Mouse (Mus musculus) CH12.LX (cell line): ENCODE results near the gene Ccdc57. TPM values are rescaled to one million over a fixed set of nuclear protein-coding genes. Genes with fewer than 3 reads are reported as not detected.

Experiments
- DNase-seq: peaks from one replicate; pipeline ENCODE4 v3.0.0-alpha.2; 2013; ENCODE audit errors: extremely low read depth
- H3K27ac ChIP-seq: 2 replicates; pipeline ENCODE4 v1.5.1; 2012; ENCODE audit warnings: low read depth, mild to moderate bottlenecking, control low read depth, moderate library complexity; ENCODE audit not compliant: insufficient read depth
- H3K27me3 ChIP-seq: replicated peaks from 2 replicates; pipeline ENCODE3; 2012; ENCODE audit warnings: inconsistent platforms
- H3K36me3 ChIP-seq, 2 experiments: replicated peaks in 1 of 2; 2 replicates each; pipeline versions ENCODE3 to v1.6.1; 2012; ENCODE audit warnings: inconsistent platforms in 1 of 2, low read length in 1 of 2, mild to moderate bottlenecking in 1 of 2, mixed read lengths in 1 of 2, moderate library complexity in 1 of 2; ENCODE audit not compliant: control insufficient read depth in 1 of 2, insufficient read depth in 1 of 2
- H3K4me1 ChIP-seq, 2 experiments: 2 replicates each; pipeline ENCODE4 v1.6.1; 2012; ENCODE audit warnings: inconsistent platforms in 1 of 2, moderate library complexity in 1 of 2; ENCODE audit not compliant: insufficient read depth in 2 of 2, control insufficient read depth in 1 of 2
- H3K4me2 ChIP-seq: 2 replicates; pipeline ENCODE4 v1.6.1; 2012; ENCODE audit warnings: low read depth, mild to moderate bottlenecking, control low read depth; ENCODE audit not compliant: poor library complexity, insufficient read depth, severe bottlenecking
- H3K4me3 ChIP-seq, 3 experiments: fragments of 150-350 bp in 1 of 3; sonication (generic) in 1 of 3; replicated peaks in 1 of 3; 2 replicates each; pipeline versions ENCODE3 to v1.5.1; 2011 to 2012; ENCODE audit warnings: low read depth in 2 of 3, low read length in 2 of 3, mild to moderate bottlenecking in 2 of 3, moderate library complexity in 2 of 3, control low read depth in 1 of 3, improper control_type of control experiment in 1 of 3, inconsistent platforms in 1 of 3, mixed read lengths in 1 of 3; ENCODE audit not compliant: poor library complexity in 1 of 3
- H3K79me2 ChIP-seq: replicated peaks from 2 replicates; pipeline ENCODE4 v1.6.1; 2012; ENCODE audit warnings: mild to moderate bottlenecking, moderate library complexity; ENCODE audit not compliant: control insufficient read depth, poor library complexity, insufficient read depth, severe bottlenecking; ENCODE audit errors: extremely low read depth
- H3K9ac ChIP-seq: 2 replicates; pipeline ENCODE4 v1.6.1; 2012; ENCODE audit warnings: low read depth, mild to moderate bottlenecking, control low read depth, moderate library complexity; ENCODE audit not compliant: insufficient read depth
- H3K9me3 ChIP-seq: replicated peaks from 2 replicates; pipeline ENCODE3; 2012; ENCODE audit warnings: low read length, inconsistent platforms, mixed read lengths
- BHLHE40 ChIP-seq: IDR thresholded peaks from 2 replicates; pipeline ENCODE4 v1.6.1; 2011; ENCODE audit warnings: mild to moderate bottlenecking, low read depth, low read length, improper control_type of control experiment
- CHD2 ChIP-seq: IDR thresholded peaks from 2 replicates; pipeline ENCODE4 v1.6.1; 2011; ENCODE audit warnings: low read length, improper control_type of control experiment
- E2F4 ChIP-seq: IDR thresholded peaks from 2 replicates; pipeline ENCODE4 v1.6.1; 2011; ENCODE audit warnings: low read depth, low read length, improper control_type of control experiment; ENCODE audit not compliant: insufficient replicate concordance
- GABPA ChIP-seq: IDR thresholded peaks from 2 replicates; pipeline ENCODE4 v1.6.1; 2012; ENCODE audit warnings: low read depth, low read length, improper control_type of control experiment, inconsistent platforms; ENCODE audit not compliant: insufficient replicate concordance
- IRF4 ChIP-seq: IDR thresholded peaks from 2 replicates; pipeline ENCODE4 v1.6.1; 2014; ENCODE audit warnings: low read depth, mild to moderate bottlenecking, inconsistent platforms, low read length, improper control_type of control experiment
- JUN ChIP-seq: IDR thresholded peaks from 2 replicates; pipeline ENCODE4 v1.6.1; 2011; ENCODE audit warnings: low read depth, mild to moderate bottlenecking, low read length, improper control_type of control experiment, moderate library complexity; ENCODE audit not compliant: insufficient read depth
- MAZ ChIP-seq: IDR thresholded peaks from 2 replicates; pipeline ENCODE4 v1.6.1; 2012; ENCODE audit warnings: low read depth, mild to moderate bottlenecking, inconsistent platforms, low read length, improper control_type of control experiment, moderate library complexity
- MXI1 ChIP-seq: IDR thresholded peaks from 2 replicates; pipeline ENCODE4 v1.6.1; 2011; ENCODE audit warnings: mild to moderate bottlenecking, low read depth, low read length, improper control_type of control experiment
- NELFE ChIP-seq: IDR thresholded peaks from 2 replicates; pipeline ENCODE4 v1.6.1; 2011; ENCODE audit warnings: low read depth, low read length, improper control_type of control experiment
- PAX5 ChIP-seq: IDR thresholded peaks from 2 replicates; pipeline ENCODE4 v1.6.1; 2012; ENCODE audit warnings: low read length, inconsistent platforms, mixed read lengths
- POLR2AphosphoS2 ChIP-seq: IDR thresholded peaks from 2 replicates; pipeline ENCODE4 v1.6.1; 2011; ENCODE audit warnings: low read depth, low read length, improper control_type of control experiment
- TBP ChIP-seq: conservative IDR thresholded peaks from 2 replicates; pipeline ENCODE4 v1.6.1; 2011; ENCODE audit warnings: low read depth, low read length, improper control_type of control experiment
- TCF12 ChIP-seq: IDR thresholded peaks from 2 replicates; pipeline ENCODE4 v1.6.1; 2014; ENCODE audit warnings: low read depth, mild to moderate bottlenecking, inconsistent platforms, low read length, improper control_type of control experiment
- ZNF384 ChIP-seq: IDR thresholded peaks from 2 replicates; pipeline ENCODE4 v1.6.1; 2012; ENCODE audit warnings: low read depth, low read length, improper control_type of control experiment, inconsistent platforms
- dilution Hi-C: fragments of 300-500 bp; cut with MboI; formaldehyde crosslinking; loops from 2 replicates; pipeline ENCODE4 v1.14.3; 2020; ENCODE audit warnings: low sequenced_read_pairs; ENCODE audit not compliant: extremely low pct_unique_long_range_greater_than_20kb, extremely low pct_ligation_motif_present
- in situ Hi-C: fragments of 300-500 bp; cut with MboI; formaldehyde crosslinking; loops from 3 replicates; pipeline ENCODE4 v1.14.3; 2019; ENCODE audit warnings: low sequenced_read_pairs, low pct_ligation_motif_present, low pct_unique_long_range_greater_than_20kb, mixed read lengths
- polyA plus RNA-seq: library from polyadenylated mRNA; unstranded; fragments of >175 nt; gene quantifications from 2 replicates; pipeline ENCODE4 v1.2.1, GENCODE M21; 2012; ENCODE audit warnings: low read depth; ENCODE audit not compliant: insufficient read length
- total RNA-seq, 2 experiments: library from RNA; depleted of rRNA; stranded (reverse); fragments of 300-350 nt in 1 of 2; fragments of >200 nt in 1 of 2; gene quantifications; 2 replicates each; pipeline ENCODE4 v1.2.3; 2012 to 2014

The Ccdc57 gene
- total and polyA plus RNA-seq, 3 experiments, result 2.3 to 6.0 (median 5.4) TPM

- no peaks in the 10 kb centered on the region for H3K27me3 ChIP-seq
- no peak overlapping the region for H3K4me3 ChIP-seq
- no peak for DNase-seq
- H3K36me3 ChIP-seq, result peaks cover 0 to 14% of the 10 kb centered on the region in 2 experiments
- in situ Hi-C loops (no loop called here), dilution Hi-C loops (no loop called here)
- no peaks in the 10 kb centered on the region for H3K79me2 ChIP-seq
- no peak for TF ChIP-seq ZNF384
- TF ChIP-seq PAX5, result no peak
- no peak overlapping the region for H3K9ac ChIP-seq
- H3K4me1 ChIP-seq, result peaks cover 16 to 29% of the 10 kb centered on the region in 2 experiments
- no peaks in the 10 kb centered on the region for H3K9me3 ChIP-seq
- no peak overlapping the region for H3K4me2 ChIP-seq
- H3K27ac ChIP-seq, result no peak overlapping the region
Observed at GRCm38 (mm10) chr11:120829757-120830532, 102.7 kb downstream of the Ccdc57 start.

GRCm38 (mm10) chr11:120828416-120828815 lies 104.3 kb downstream of the Ccdc57 start:
- Histone ChIP-seq H3K79me2 (peaks cover 1% of the 10 kb centered on the region; the same call in 1 of the 2 replicates), H3K9ac (no peak overlapping the region), H3K27me3 (no peaks in the 10 kb centered on the region), H3K27ac (no peak overlapping the region), H3K36me3 (peaks cover 0 to 14% of the 10 kb centered on the region in 2 experiments), H3K4me2 (no peak overlapping the region), H3K9me3 (no peaks in the 10 kb centered on the region), H3K4me1 (peaks cover 16 to 32% of the 10 kb centered on the region in 2 experiments), H3K4me3 (no peak overlapping the region)
- no peak for DNase-seq
- dilution Hi-C loops (no loop called here), in situ Hi-C loops (no loop called here)
- TF ChIP-seq TBP, result no peak
- no peak for TF ChIP-seq NELFE
- no peak for TF ChIP-seq MXI1
- no peak for TF ChIP-seq E2F4
- TF ChIP-seq CHD2, result no peak
- TF ChIP-seq BHLHE40, result no peak
- no peak for TF ChIP-seq IRF4
- TF ChIP-seq JUN, result no peak
- no peak for TF ChIP-seq POLR2AphosphoS2
- TF ChIP-seq TCF12, result no peak
- no peak for TF ChIP-seq GABPA
- TF ChIP-seq MAZ, result no peak
